ENCODE assay signal across 9 mouse cellular contexts in the genomic region with DNA sequence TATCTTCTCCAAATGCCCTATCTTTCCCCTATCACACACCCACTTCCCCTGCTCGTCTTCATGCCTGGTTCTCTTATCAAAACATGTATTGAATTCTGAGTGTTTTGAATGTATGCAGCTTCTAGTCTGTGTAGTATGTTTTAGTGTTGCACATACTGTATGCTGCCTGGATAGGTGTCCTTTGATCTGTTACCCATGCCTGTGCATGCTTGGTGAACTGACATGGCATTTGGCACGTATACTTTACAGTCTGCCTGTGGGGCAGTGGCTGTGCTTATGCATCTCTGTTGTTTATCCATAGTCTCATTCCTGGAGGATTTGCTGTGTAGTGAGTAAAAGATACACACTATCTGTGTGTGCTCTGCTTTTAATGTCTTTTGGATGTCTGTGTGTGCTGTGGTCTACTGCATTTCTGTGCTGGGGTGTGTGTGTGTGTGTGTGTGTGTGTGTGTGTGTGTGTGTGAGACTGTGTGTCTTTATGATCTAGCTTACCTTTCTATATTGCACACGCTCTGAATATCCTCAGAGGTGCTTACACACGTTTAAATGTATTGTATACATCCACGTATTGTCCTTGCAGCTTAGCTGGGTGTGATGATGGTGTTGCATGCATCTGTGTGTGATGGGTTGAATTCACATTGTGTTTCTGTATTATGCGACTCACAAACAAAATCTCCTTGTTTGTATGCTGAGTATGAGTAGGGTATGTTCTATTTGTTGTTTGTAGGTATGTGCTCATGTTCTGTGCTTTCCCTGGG.
DNase-seq lines count a peak whose midpoint lies in the region; ATAC-seq and TF ChIP-seq lines count a peak whose summit lies in the region.
"Had no signal": no experiment of that assay in that cellular context is flagged by ENCODE, and none has a peak within 500 bp of the region (broad histone marks: within the 10 kb centered on the region; RNA-seq: fewer than 3 reads in every experiment).

No protein-coding gene starts in this region.

- TF ChIP-seq POLR2A in lung, adult 2 months (IDR thresholded peaks at IDR 0.05; ENCODE audit: borderline replicate concordance, extremely low read depth, low read depth, low read length) = no peak

- no peak for TF ChIP-seq CTCF in lung, embryonic 14.5 days (IDR thresholded peaks at IDR 0.05; ENCODE audit: low read depth)
- TF ChIP-seq CTCF in lung, adult 2 months (IDR thresholded peaks at IDR 0.05; ENCODE audit: insufficient read depth, low read length) = no peak

- H3K9me3 ChIP-seq in forebrain, embryonic 10.5 days = no peaks in the 10 kb centered on the region
- no peaks in the 10 kb centered on the region for H3K9me3 ChIP-seq in forebrain, embryonic 16.5 days (ENCODE audit: control insufficient read depth, low read length)
- no peaks in the 10 kb centered on the region for H3K9me3 ChIP-seq in lung, embryonic 14.5 days (ENCODE audit: low read depth, low read length)
- no peaks in the 10 kb centered on the region for H3K9me3 ChIP-seq in hindbrain, embryonic 16.5 days (ENCODE audit: control insufficient read depth, low read length)
- no peaks in the 10 kb centered on the region for H3K9me3 ChIP-seq in neural tube, embryonic 13.5 days
- H3K9me3 ChIP-seq in heart, embryonic 11.5 days (replicated peaks; ENCODE audit: control insufficient read depth, low read length) = no peaks in the 10 kb centered on the region
- H3K9me3 ChIP-seq: limb, embryonic 15.5 days had no signal

- ATAC-seq in forebrain, embryonic 16.5 days = no peak
- peak; percentile 67; the same call in 1 of the 2 replicates for ATAC-seq in lung, embryonic 14.5 days (ENCODE audit: insufficient read depth)
- ATAC-seq in hindbrain, embryonic 16.5 days = peak; percentile 28; the same call in 1 of the 2 replicates
- ATAC-seq in neural tube, embryonic 13.5 days (ENCODE audit: low read depth) = peak; percentile 30; the same call in 1 of the 2 replicates
- no peak for ATAC-seq in heart, embryonic 11.5 days (replicated peaks; ENCODE audit: insufficient number of reproducible peaks, low FRiP score, low TSS enrichment)

- H3K4me1 ChIP-seq in forebrain, embryonic 10.5 days = peaks cover 11% of the 10 kb centered on the region
- no peaks in the 10 kb centered on the region for H3K4me1 ChIP-seq in forebrain, embryonic 16.5 days (replicated peaks; ENCODE audit: control insufficient read depth, insufficient read depth, low read length)
- H3K4me1 ChIP-seq in lung, embryonic 14.5 days (ENCODE audit: insufficient read depth) = peaks cover 9% of the 10 kb centered on the region
- H3K4me1 ChIP-seq in lung, adult 2 months (ENCODE audit: control insufficient read depth, insufficient read depth, low read length) = no peaks in the 10 kb centered on the region
- H3K4me1 ChIP-seq in hindbrain, embryonic 16.5 days (ENCODE audit: control insufficient read depth, insufficient read depth, low read depth, low read length) = no peaks in the 10 kb centered on the region; the same call in 1 of the 2 replicates
- H3K4me1 ChIP-seq in neural tube, embryonic 13.5 days (replicated peaks) = 0 out of 2 replicates have a peak, but pooled peaks cover 5% of the 10 kb centered on the region
- peaks cover 9% of the 10 kb centered on the region for H3K4me1 ChIP-seq in heart, embryonic 11.5 days (ENCODE audit: control insufficient read depth, insufficient read depth, low read length)

- no peak overlapping the region for H3K4me3 ChIP-seq in forebrain, embryonic 10.5 days
- no peak overlapping the region for H3K4me3 ChIP-seq in forebrain, embryonic 16.5 days (replicated peaks; ENCODE audit: low read length)
- H3K4me3 ChIP-seq in lung, embryonic 14.5 days (ENCODE audit: low read depth, low read length) = no peak overlapping the region
- H3K4me3 ChIP-seq in lung, adult 2 months (replicated peaks; ENCODE audit: extremely low read depth, low read depth, low read length) = no peak overlapping the region
- H3K4me3 ChIP-seq in hindbrain, embryonic 16.5 days (ENCODE audit: low read length) = no peak overlapping the region
- no peak overlapping the region for H3K4me3 ChIP-seq in neural tube, embryonic 13.5 days
- H3K4me3 ChIP-seq in heart, embryonic 11.5 days (ENCODE audit: low read depth, low read length) = no peak overlapping the region
- H3K4me3 ChIP-seq: limb, embryonic 15.5 days had no signal

- H3K9ac ChIP-seq in forebrain, embryonic 16.5 days (replicated peaks; ENCODE audit: low read depth, low read length) = no peak overlapping the region
- H3K9ac ChIP-seq in lung, embryonic 14.5 days = no peak overlapping the region
- H3K9ac ChIP-seq in hindbrain, embryonic 16.5 days (ENCODE audit: low read depth, low read length) = no peak overlapping the region
- H3K9ac ChIP-seq in neural tube, embryonic 13.5 days = no peak overlapping the region
- H3K9ac ChIP-seq in heart, embryonic 11.5 days (ENCODE audit: low read depth, low read length) = no peak overlapping the region
- H3K9ac ChIP-seq: limb, embryonic 15.5 days had no signal

- peak overlapping the region; percentile 54; the same call in 1 of the 2 replicates for H3K27ac ChIP-seq in forebrain, embryonic 10.5 days
- no peak overlapping the region for H3K27ac ChIP-seq in forebrain, embryonic 16.5 days (ENCODE audit: low read length)
- H3K27ac ChIP-seq in lung, embryonic 14.5 days (ENCODE audit: low read depth) = peak overlapping the region; percentile 54
- no peak overlapping the region for H3K27ac ChIP-seq in hindbrain, embryonic 16.5 days (ENCODE audit: low read depth, low read length)
- H3K27ac ChIP-seq in neural tube, embryonic 13.5 days (replicated peaks) = no peak overlapping the region
- H3K27ac ChIP-seq in heart, embryonic 11.5 days (ENCODE audit: low read depth, low read length) = no peak overlapping the region
- H3K27ac ChIP-seq: limb, embryonic 15.5 days had no signal

- no peak overlapping the region for H3K4me2 ChIP-seq in forebrain, embryonic 16.5 days (ENCODE audit: low read length)
- H3K4me2 ChIP-seq in lung, embryonic 14.5 days = no peak overlapping the region
- no peak overlapping the region for H3K4me2 ChIP-seq in hindbrain, embryonic 16.5 days (ENCODE audit: low read length)
- no peak overlapping the region for H3K4me2 ChIP-seq in neural tube, embryonic 13.5 days
- no peak overlapping the region for H3K4me2 ChIP-seq in heart, embryonic 11.5 days
- H3K4me2 ChIP-seq: limb, embryonic 15.5 days had no signal

- 82% methylated on average over 6 of the region's 6 CpGs for WGBS in forebrain, embryonic 10.5 days
- 74% methylated on average over 6 of the region's 6 CpGs for WGBS in forebrain, embryonic 16.5 days
- 45% methylated on average over 6 of the region's 6 CpGs for WGBS in lung, embryonic 14.5 days
- 65% methylated on average over 6 of the region's 6 CpGs for WGBS in lung, adult 2 months
- 73% methylated on average over 6 of the region's 6 CpGs for WGBS in hindbrain, embryonic 16.5 days
- WGBS in neural tube, embryonic 13.5 days = 81% methylated on average over 6 of the region's 6 CpGs
- WGBS in heart, embryonic 11.5 days (ENCODE audit: insufficient replicate concordance) = 56% methylated on average over 6 of the region's 6 CpGs

- DNase-seq in forebrain, embryonic 10.5 days (ENCODE audit: extremely low spot score, low spot score) = no peak
- DNase-seq in lung, embryonic 14.5 days = peak; percentile 16
- DNase-seq in lung, adult 2 months = no peak
- no peak for DNase-seq in spleen, postnatal 4 days (ENCODE audit: low spot score in 2 of 2)

- H3K36me3 ChIP-seq in forebrain, embryonic 10.5 days (replicated peaks) = no peaks in the 10 kb centered on the region
- H3K36me3 ChIP-seq in forebrain, embryonic 16.5 days (ENCODE audit: control insufficient read depth, insufficient read depth) = no peaks in the 10 kb centered on the region
- H3K36me3 ChIP-seq in lung, embryonic 14.5 days (ENCODE audit: insufficient read depth) = no peaks in the 10 kb centered on the region
- no peaks in the 10 kb centered on the region for H3K36me3 ChIP-seq in hindbrain, embryonic 16.5 days (ENCODE audit: control insufficient read depth, insufficient read depth, low read length)
- no peaks in the 10 kb centered on the region for H3K36me3 ChIP-seq in neural tube, embryonic 13.5 days
- H3K36me3 ChIP-seq in heart, embryonic 11.5 days (ENCODE audit: control insufficient read depth, insufficient read depth, low read length) = no peaks in the 10 kb centered on the region
- H3K36me3 ChIP-seq: limb, embryonic 15.5 days had no signal

- H3K27me3 ChIP-seq in forebrain, embryonic 10.5 days (ENCODE audit: poor library complexity, severe bottlenecking) = peaks cover 11% of the 10 kb centered on the region
- no peaks in the 10 kb centered on the region for H3K27me3 ChIP-seq in forebrain, embryonic 16.5 days (replicated peaks; ENCODE audit: control insufficient read depth, insufficient read depth, low read length)
- H3K27me3 ChIP-seq in lung, embryonic 14.5 days (ENCODE audit: insufficient read depth, low read length) = no peaks in the 10 kb centered on the region
- H3K27me3 ChIP-seq in hindbrain, embryonic 16.5 days (replicated peaks; ENCODE audit: control insufficient read depth, insufficient read depth, low read length) = no peaks in the 10 kb centered on the region
- no peaks in the 10 kb centered on the region for H3K27me3 ChIP-seq in neural tube, embryonic 13.5 days
- no peaks in the 10 kb centered on the region for H3K27me3 ChIP-seq in heart, embryonic 11.5 days (ENCODE audit: control insufficient read depth, insufficient read depth, low read length)
- H3K27me3 ChIP-seq: limb, embryonic 15.5 days had no signal

Comparison
In these comparisons a context has a peak if more than half of its experiments do, and no peak if none do; other contexts are left out.
1. H3K27ac ChIP-seq: peak in forebrain, embryonic 10.5 days (single experiment) and lung, embryonic 14.5 days (single experiment); none in forebrain, embryonic 16.5 days (single experiment), hindbrain, embryonic 16.5 days (single experiment), neural tube, embryonic 13.5 days (single experiment) and heart, embryonic 11.5 days (single experiment).
2. ATAC-seq: peak in lung, embryonic 14.5 days (single experiment), hindbrain, embryonic 16.5 days (single experiment) and neural tube, embryonic 13.5 days (single experiment); none in forebrain, embryonic 16.5 days (single experiment) and heart, embryonic 11.5 days (single experiment).